Mouse (Mus musculus): Measurements from ENCODE around the gene Pank4. TPM values are rescaled to one million over a fixed set of nuclear protein-coding genes. Genes with fewer than 3 reads are reported as not detected.

The Pank4 gene
- total and polyA plus RNA-seq, 3 experiments: 22.4 to 34.7 (median 27.6) TPM

- dilution Hi-C loops (cut with MboI; ENCODE audit: extremely low pct_ligation_motif_present, extremely low pct_unique_long_range_greater_than_20kb, low sequenced_read_pairs): no loop called here
- H3K4me2 ChIP-seq (ENCODE audit: insufficient read depth, low read depth, poor library complexity, severe bottlenecking): no peak overlapping the region
- no peaks in the 10 kb centered on the region for H3K79me2 ChIP-seq (replicated peaks; ENCODE audit: control insufficient read depth, extremely low read depth, insufficient read depth, poor library complexity, severe bottlenecking)
- TF ChIP-seq TBP (conservative IDR thresholded peaks at IDR 0.05; ENCODE audit: low read depth, low read length): no peak
- TF ChIP-seq ETS1 (conservative IDR thresholded peaks at IDR 0.05; ENCODE audit: low read depth, low read length): no peak
- no peak for TF ChIP-seq HCFC1 (IDR thresholded peaks at IDR 0.05; ENCODE audit: low read depth, low read length)
- no peak for TF ChIP-seq ZKSCAN1 (IDR thresholded peaks at IDR 0.05; ENCODE audit: borderline replicate concordance, low read depth, low read length)
- TF ChIP-seq RCOR1 (conservative IDR thresholded peaks at IDR 0.05; ENCODE audit: low read depth, low read length): no peak
- no peak for TF ChIP-seq CHD1 (IDR thresholded peaks at IDR 0.05; ENCODE audit: low read depth, low read length)
- no peak for TF ChIP-seq MYC (IDR thresholded peaks at IDR 0.05; ENCODE audit: low read depth, low read length)
- no peak for TF ChIP-seq JUN (IDR thresholded peaks at IDR 0.05; ENCODE audit: insufficient read depth, low read depth, low read length)
- TF ChIP-seq IRF4 (IDR thresholded peaks at IDR 0.05; ENCODE audit: low read depth, low read length): no peak
- TF ChIP-seq USF2 (conservative IDR thresholded peaks at IDR 0.05; ENCODE audit: low read depth, low read length): no peak
- no peak for TF ChIP-seq GABPA (IDR thresholded peaks at IDR 0.05; ENCODE audit: insufficient replicate concordance, low read depth, low read length)
- no peak overlapping the region for H3K9ac ChIP-seq (ENCODE audit: insufficient read depth, low read depth)
- H3K4me1 ChIP-seq (ENCODE audit: control insufficient read depth in 1 of 2, insufficient read depth in 2 of 2): peaks cover 29 to 55% of the 10 kb centered on the region in 2 experiments
- no peaks in the 10 kb centered on the region for H3K27me3 ChIP-seq (replicated peaks)
- in situ Hi-C loops (cut with MboI; ENCODE audit: low pct_ligation_motif_present, low pct_unique_long_range_greater_than_20kb, low sequenced_read_pairs): loop anchor here (5.0 to 25.0 kb wide), 4 partner anchors 35 to 805 kb away; partner anchors contain the start of genes Trp73 and Wrap73
- H3K9me3 ChIP-seq (replicated peaks; ENCODE audit: low read length): peaks cover 7% of the 10 kb centered on the region
- no peaks in the 10 kb centered on the region for H3K36me3 ChIP-seq (replicated peaks in 1 of 2; ENCODE audit: control insufficient read depth in 1 of 2, insufficient read depth in 1 of 2, low read length in 1 of 2)
- H3K4me3 ChIP-seq (replicated peaks in 1 of 3; ENCODE audit: low read depth in 2 of 3, low read length in 2 of 3, poor library complexity in 1 of 3): no peak overlapping the region
- H3K27ac ChIP-seq (ENCODE audit: insufficient read depth, low read depth): no peak overlapping the region
- no peak for DNase-seq (ENCODE audit: extremely low read depth)
These were observed 22.1 kb upstream of the Pank4 start for GRCm38 (mm10) chr4:154941831-154942230.

- Histone ChIP-seq H3K4me2 (ENCODE audit: insufficient read depth, low read depth, poor library complexity, severe bottlenecking) (peak overlapping the region; percentile 8), H3K4me3 (replicated peaks in 1 of 3; ENCODE audit: low read depth in 2 of 3, low read length in 2 of 3, poor library complexity in 1 of 3) (peak overlapping the region; percentile 5 to 36 (median 8)), H3K4me1 (ENCODE audit: control insufficient read depth in 1 of 2, insufficient read depth in 2 of 2) (peaks cover 26 to 50% of the 10 kb centered on the region in 2 experiments), H3K9me3 (replicated peaks; ENCODE audit: low read length) (peaks cover 7% of the 10 kb centered on the region), H3K9ac (ENCODE audit: insufficient read depth, low read depth) (no peak overlapping the region; the same call in 1 of the 2 replicates), H3K27me3 (replicated peaks) (no peaks in the 10 kb centered on the region), H3K27ac (ENCODE audit: insufficient read depth, low read depth) (peak overlapping the region; percentile 95), H3K79me2 (replicated peaks; ENCODE audit: control insufficient read depth, extremely low read depth, insufficient read depth, poor library complexity, severe bottlenecking) (no peaks in the 10 kb centered on the region), H3K36me3 (replicated peaks in 1 of 2; ENCODE audit: control insufficient read depth in 1 of 2, insufficient read depth in 1 of 2, low read length in 1 of 2) (no peaks in the 10 kb centered on the region)
- dilution Hi-C loops (cut with MboI; ENCODE audit: extremely low pct_ligation_motif_present, extremely low pct_unique_long_range_greater_than_20kb, low sequenced_read_pairs): no loop called here
- peak; percentile 86 for DNase-seq (ENCODE audit: extremely low read depth)
- in situ Hi-C loops (cut with MboI; ENCODE audit: low pct_ligation_motif_present, low pct_unique_long_range_greater_than_20kb, low sequenced_read_pairs): loop anchor here (5.0 to 25.0 kb wide), 4 partner anchors 35 to 805 kb away; partner anchors contain the start of genes Trp73 and Wrap73
- no peak; the same call in none of the 2 replicates for TF ChIP-seq POLR2A (IDR thresholded peaks at IDR 0.05; ENCODE audit: low read depth, low read length)
- TF ChIP-seq ZKSCAN1 (IDR thresholded peaks at IDR 0.05; ENCODE audit: borderline replicate concordance, low read depth, low read length): no peak
- peak; percentile 80 for TF ChIP-seq TBP (conservative IDR thresholded peaks at IDR 0.05; ENCODE audit: low read depth, low read length)
- TF ChIP-seq E2F4 (IDR thresholded peaks at IDR 0.05; ENCODE audit: insufficient replicate concordance, low read depth, low read length): no peak
- TF ChIP-seq MAX (IDR thresholded peaks at IDR 0.05; ENCODE audit: low read length): peak; percentile 50; the same call in 1 of the 2 replicates
- no peak for TF ChIP-seq SMC3 (IDR thresholded peaks at IDR 0.05; ENCODE audit: low read depth, low read length)
- peak; percentile 8; the same call in 1 of the 2 replicates for TF ChIP-seq ZNF384 (IDR thresholded peaks at IDR 0.05; ENCODE audit: low read depth, low read length)
- TF ChIP-seq PAX5 (IDR thresholded peaks at IDR 0.05; ENCODE audit: low read length): no peak
- peak; percentile 86 for TF ChIP-seq BHLHE40 (IDR thresholded peaks at IDR 0.05; ENCODE audit: low read depth, low read length)
- TF ChIP-seq ETS1 (conservative IDR thresholded peaks at IDR 0.05; ENCODE audit: low read depth, low read length): peak; percentile 72
- TF ChIP-seq GABPA (IDR thresholded peaks at IDR 0.05; ENCODE audit: insufficient replicate concordance, low read depth, low read length): no peak
- 0 out of 2 replicates have a peak, but pooled peaks have one; percentile 21 for TF ChIP-seq RCOR1 (conservative IDR thresholded peaks at IDR 0.05; ENCODE audit: low read depth, low read length)
- peak; percentile 63; the same call in 1 of the 2 replicates for TF ChIP-seq MYC (IDR thresholded peaks at IDR 0.05; ENCODE audit: low read depth, low read length)
- no peak; the same call in 1 of the 2 replicates for TF ChIP-seq MAZ (IDR thresholded peaks at IDR 0.05; ENCODE audit: low read depth, low read length)
- no peak for TF ChIP-seq IRF4 (IDR thresholded peaks at IDR 0.05; ENCODE audit: low read depth, low read length)
- TF ChIP-seq POLR2AphosphoS2 (IDR thresholded peaks at IDR 0.05; ENCODE audit: low read depth, low read length): no peak
- peak; percentile 98 for TF ChIP-seq ZMIZ1 (IDR thresholded peaks at IDR 0.05; ENCODE audit: low read depth, low read length)
- peak; percentile 64 for TF ChIP-seq EP300 (IDR thresholded peaks at IDR 0.05; ENCODE audit: low read length)
- no peak for TF ChIP-seq CTCF (conservative IDR thresholded peaks at IDR 0.05 in 1 of 2, IDR thresholded peaks at IDR 0.05 in 1 of 2; ENCODE audit: low read depth in 2 of 2, low read length in 2 of 2)
- no peak for TF ChIP-seq KAT2A (IDR thresholded peaks at IDR 0.05; ENCODE audit: insufficient replicate concordance, low read length)
- no peak; the same call in 1 of the 2 replicates for TF ChIP-seq JUND (conservative IDR thresholded peaks at IDR 0.05; ENCODE audit: low read depth, low read length)
- no peak for TF ChIP-seq USF2 (conservative IDR thresholded peaks at IDR 0.05; ENCODE audit: low read depth, low read length)
- TF ChIP-seq CHD1 (IDR thresholded peaks at IDR 0.05; ENCODE audit: low read depth, low read length): no peak; the same call in 1 of the 2 replicates
- no peak for TF ChIP-seq RAD21 (IDR thresholded peaks at IDR 0.05; ENCODE audit: low read depth, low read length)
- TF ChIP-seq MAFK (IDR thresholded peaks at IDR 0.05; ENCODE audit: insufficient replicate concordance, low read length): no peak
- TF ChIP-seq UBTF (IDR thresholded peaks at IDR 0.05; ENCODE audit: low read depth, low read length): no peak
- no peak; the same call in none of the 2 replicates for TF ChIP-seq HCFC1 (IDR thresholded peaks at IDR 0.05; ENCODE audit: low read depth, low read length)
These were observed 21.1 kb upstream of the Pank4 start for GRCm38 (mm10) chr4:154942632-154943322.
